ENCODE assay signal across 8 mouse cellular contexts in the genomic region with DNA sequence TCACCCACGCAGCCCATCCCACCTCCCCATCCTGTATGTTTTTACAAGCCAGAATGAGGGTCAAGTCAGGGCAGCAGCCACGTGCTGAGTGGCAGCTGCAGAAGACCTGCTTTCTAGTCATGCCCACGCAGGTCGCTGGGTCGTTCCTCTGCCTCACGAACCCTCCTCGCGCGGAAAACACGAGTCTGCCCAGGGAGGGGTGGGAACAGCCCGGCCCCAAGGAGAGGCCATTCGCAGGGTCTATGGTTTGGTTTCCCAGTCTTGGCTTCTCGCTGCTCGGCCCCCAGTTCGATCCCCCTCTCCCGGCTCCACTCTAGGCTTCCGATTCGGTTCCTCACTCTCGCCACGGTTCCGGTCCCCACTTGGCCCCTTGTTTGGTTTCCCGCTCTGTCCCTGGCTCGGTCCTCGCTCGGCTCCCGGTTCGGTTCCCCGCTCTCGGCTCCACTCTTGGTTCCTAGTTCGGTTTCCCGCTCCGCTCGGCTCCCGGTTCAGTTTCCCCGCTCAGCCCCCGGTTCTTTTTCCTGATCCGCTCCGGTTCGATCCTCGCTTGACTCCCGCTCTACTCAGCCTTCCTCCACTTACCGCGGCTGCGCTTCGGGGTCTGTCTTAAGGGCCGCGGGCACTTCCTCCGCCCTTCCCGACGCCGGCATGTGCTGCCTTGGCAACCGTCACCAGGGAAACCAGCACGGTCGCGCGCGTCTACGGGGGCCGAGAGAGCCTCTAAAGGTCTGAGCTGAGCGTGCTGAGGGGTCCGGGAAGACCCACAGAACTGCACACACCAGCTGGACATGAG. TPM values are rescaled to one million over a fixed set of nuclear protein-coding genes. Genes with fewer than 3 reads are reported as not detected.
A peak's percentile ranks its signal among the peaks of the same experiment; 100 is the strongest.
DNase-seq lines count a peak whose midpoint lies in the region; ATAC-seq and TF ChIP-seq lines count a peak whose summit lies in the region.

Gene Ccdc13 (minus strand): TSS at position 633 of the 793 bp plus-strand sequence.

- peak within 1 kb of the TSS; percentile 35 for H3K4me3 ChIP-seq in limb, embryonic 11.5 days (ENCODE audit: low read depth, low read length)
- peak within 1 kb of the TSS; percentile 65 for H3K4me3 ChIP-seq in midbrain, embryonic 10.5 days
- H3K4me3 ChIP-seq in small intestine, adult 2 months (ENCODE audit: low read depth, low read length), result peak within 1 kb of the TSS; percentile 43

- H3K4me1 ChIP-seq in limb, embryonic 11.5 days (ENCODE audit: control insufficient read depth, insufficient read depth, low read length), result 0 out of 2 replicates have a peak, but pooled peaks cover 3% of the 10 kb centered on the region
- H3K4me1 ChIP-seq in midbrain, embryonic 10.5 days, result peaks cover 13% of the 10 kb centered on the region
- peaks cover 2% of the 10 kb centered on the region; the same call in 1 of the 2 replicates for H3K4me1 ChIP-seq in small intestine, adult 2 months (ENCODE audit: control insufficient read depth, insufficient read depth, insufficient read length, low read length)

- TF ChIP-seq POLR2A in small intestine, adult 2 months (IDR thresholded peaks at IDR 0.05; ENCODE audit: low read depth, low read length), result no peak

- TF ChIP-seq CTCF in small intestine, adult 2 months (IDR thresholded peaks at IDR 0.05; ENCODE audit: extremely low read depth, insufficient read length, insufficient replicate concordance, low read depth, low read length), result no peak

- no peaks in the 10 kb centered on the region for H3K27me3 ChIP-seq in limb, embryonic 11.5 days (ENCODE audit: control insufficient read depth, insufficient read depth, low read length)
- H3K27me3 ChIP-seq in midbrain, embryonic 10.5 days (ENCODE audit: low read depth, poor library complexity, severe bottlenecking), result peaks cover 22% of the 10 kb centered on the region; the same call in 1 of the 2 replicates
- peaks cover 9% of the 10 kb centered on the region for H3K27me3 ChIP-seq in small intestine, adult 2 months (ENCODE audit: control insufficient read depth, insufficient read depth, low read length)

- H3K36me3 ChIP-seq in limb, embryonic 11.5 days (ENCODE audit: control insufficient read depth, insufficient read depth, low read length), result no peaks in the 10 kb centered on the region; the same call in 1 of the 2 replicates
- H3K36me3 ChIP-seq in midbrain, embryonic 10.5 days, result no peaks in the 10 kb centered on the region
- no peaks in the 10 kb centered on the region for H3K36me3 ChIP-seq in small intestine, adult 2 months (ENCODE audit: control insufficient read depth, insufficient read depth, low read length)

- H3K4me2 ChIP-seq in limb, embryonic 11.5 days (ENCODE audit: low read depth, severe bottlenecking), result peak within 1 kb of the TSS; percentile 60

- peak within 1 kb of the TSS; percentile 41; the same call in 1 of the 2 replicates for H3K9ac ChIP-seq in limb, embryonic 11.5 days (ENCODE audit: low read length)

- DNase-seq in WW6 (ENCODE audit: low read depth, low spot score) (peak; percentile 73), MN1 (ENCODE audit: low spot score) (no peak)
- peak; percentile 94 for DNase-seq in embryo, embryonic 10 days (ENCODE audit: low spot score)
- DNase-seq in heart, adult 18-20 months, result peak; percentile 74 to 82
- DNase-seq in kidney, adult 18-20 months, result peak; percentile 65
- peak; percentile 93 for DNase-seq in limb, embryonic 11.5 days (ENCODE audit: low spot score)
- DNase-seq in midbrain, embryonic 10.5 days (ENCODE audit: low spot score), result peak; percentile 94

- WGBS in limb, embryonic 11.5 days, result 4% methylated on average over 61 of the region's 61 CpGs
- WGBS in midbrain, embryonic 10.5 days, result 4% methylated on average over 61 of the region's 61 CpGs
- WGBS in small intestine, adult 2 months, result 12% methylated on average over 61 of the region's 61 CpGs

- ATAC-seq in limb, embryonic 11.5 days (ENCODE audit: insufficient number of reproducible peaks, low FRiP score, low TSS enrichment, low read depth), result peak; percentile 84

- H3K9me3 ChIP-seq in limb, embryonic 11.5 days (ENCODE audit: control insufficient read depth, low read length), result no peaks in the 10 kb centered on the region
- peaks cover 16% of the 10 kb centered on the region for H3K9me3 ChIP-seq in midbrain, embryonic 10.5 days (replicated peaks)

- no peak within 1 kb of the TSS for H3K27ac ChIP-seq in limb, embryonic 11.5 days (replicated peaks; ENCODE audit: low read depth, low read length)
- H3K27ac ChIP-seq in midbrain, embryonic 10.5 days (replicated peaks), result peak within 1 kb of the TSS; percentile 85
- no peak within 1 kb of the TSS for H3K27ac ChIP-seq in small intestine, adult 2 months (ENCODE audit: insufficient read depth, low read depth, low read length)

RNA-seq across cellular contexts. Expression of gene Ccdc13, which starts in this region (rescaled TPM):
- total RNA-seq in heart, adult 18-20 months (2021), result under 1 TPM in 1 of 2 experiments, not detected in 1; 0.36 TPM
- 0.35 and 0.37 TPM in 2 replicates for polyA plus RNA-seq in limb, embryonic 11.5 days (2014; fragmentation: Nextera tagmentation; extraction: Ambion mirVana)
- 2.4 and 2.9 TPM in 2 replicates for polyA plus RNA-seq in midbrain, embryonic 10.5 days (2016; fragmentation: Nextera tagmentation; extraction: Ambion mirVana)
- polyA plus RNA-seq in small intestine, adult 2 months (2012; rRNA removed), result 0.65 TPM in 1 of 2 replicates, not detected in the other

Comparison
In these comparisons a context has a peak if more than half of its experiments do, and no peak if none do; other contexts are left out.
1. Peak in DNase-seq in heart, adult 18-20 months; RNA of the gene not detected or under 1 TPM.
2. Peak in DNase-seq, ATAC-seq, H3K4me3 ChIP-seq, H3K9ac ChIP-seq and H3K4me2 ChIP-seq in limb, embryonic 11.5 days; RNA of the gene not detected or under 1 TPM.